Mouse (Mus musculus) liver, embryonic 16.5 days (tissue): Measurements from ENCODE around the gene Sertad2. TPM values are rescaled to one million over a fixed set of nuclear protein-coding genes. Genes with fewer than 3 reads are reported as not detected.

ENCODE experiments used
- ATAC-seq: fragments of 200-750 bp; cut with Nextera tagmentation; 2 replicates; pipeline ENCODE4 v1.8.0; 2017; ENCODE audit warnings: low read depth, mild to moderate bottlenecking, moderate number of reproducible peaks, moderate library complexity
- H3K27ac ChIP-seq: fragments of 300-500 bp; sonication (generic); 2 replicates; pipeline ENCODE4 v1.5.1; 2014; ENCODE audit warnings: mild to moderate bottlenecking, low read length
- H3K27me3 ChIP-seq: fragments of 300-500 bp; sonication (generic); 2 replicates; pipeline ENCODE4 v1.6.1; 2014; ENCODE audit warnings: low read depth, low read length, mixed read lengths; ENCODE audit not compliant: control insufficient read depth, insufficient read depth
- H3K36me3 ChIP-seq: fragments of 300-500 bp; sonication (generic); 2 replicates; pipeline ENCODE4 v1.6.1; 2014; ENCODE audit warnings: mild to moderate bottlenecking; ENCODE audit not compliant: control insufficient read depth, insufficient read depth
- H3K4me1 ChIP-seq: fragments of 300-500 bp; sonication (generic); 2 replicates; pipeline ENCODE4 v1.6.1; 2014; ENCODE audit warnings: low read depth, low read length, mixed read lengths; ENCODE audit not compliant: control insufficient read depth
- H3K4me2 ChIP-seq: fragments of 300-500 bp; sonication (generic); 2 replicates; pipeline ENCODE4 v1.6.1; 2014; ENCODE audit warnings: low read depth, low read length, mixed read lengths
- H3K4me3 ChIP-seq: fragments of 300-500 bp; sonication (generic); 2 replicates; pipeline ENCODE4 v1.5.1; 2014; ENCODE audit warnings: low read depth, mild to moderate bottlenecking, low read length
- H3K9ac ChIP-seq: fragments of 300-500 bp; sonication (generic); 2 replicates; pipeline ENCODE4 v1.6.1; 2014; ENCODE audit warnings: low read depth, low read length
- H3K9me3 ChIP-seq: fragments of 300-500 bp; sonication (generic); replicated peaks from 2 replicates; pipeline ENCODE4 v1.6.1; 2016; ENCODE audit warnings: low read length; ENCODE audit not compliant: control insufficient read depth
- WGBS: fragments of 180-500 bp; shearing (Covaris S2); extraction: QIAGEN DNeasy Blood & Tissue Kit; methylation state at CpG from one replicate; pipeline ENCODE4 v1.1.7; 2014; ENCODE audit not compliant: insufficient replicate concordance; 5-methylcytosine and 5-hydroxymethylcytosine counted together
- polyA plus RNA-seq: library from polyadenylated mRNA; unstranded; fragments of >200 nt; fragmentation: Nextera tagmentation; extraction: Ambion mirVana; gene quantifications from 2 replicates; pipeline ENCODE4 v1.2.1, GENCODE M21; 2015

Gene Sertad2
- polyA plus RNA-seq, 1 experiment from 2014 or later = 34.9 TPM

GRCm38 (mm10) chr11:20635646-20636045 is 92.6 kb downstream of the Sertad2 start:
- Histone ChIP-seq H3K4me2 (peak overlapping the region; percentile 79), H3K27me3 (no peaks in the 10 kb centered on the region), H3K4me3 (peak overlapping the region; percentile 54), H3K9me3 (no peaks in the 10 kb centered on the region), H3K4me1 (peaks cover 63% of the 10 kb centered on the region), H3K36me3 (no peaks in the 10 kb centered on the region), H3K9ac (peak overlapping the region; percentile 62), H3K27ac (peak overlapping the region; percentile 99)
- ATAC-seq = no peak
- 20% methylated on average over 6 of the region's 6 CpGs for WGBS

- H3K9me3 ChIP-seq = no peaks in the 10 kb centered on the region
- H3K4me1 ChIP-seq = peaks cover 61% of the 10 kb centered on the region
- peak overlapping the region; percentile 71 for H3K9ac ChIP-seq
- no peaks in the 10 kb centered on the region for H3K27me3 ChIP-seq
- peak overlapping the region; percentile 99 for H3K27ac ChIP-seq
- H3K36me3 ChIP-seq = no peaks in the 10 kb centered on the region
- H3K4me3 ChIP-seq = peak overlapping the region; percentile 54
- peak; percentile 71 for ATAC-seq
- WGBS = 7% methylated on average over 4 of the region's 4 CpGs
- peak overlapping the region; percentile 79 for H3K4me2 ChIP-seq
These were observed 93.1 kb downstream of the Sertad2 start for GRCm38 (mm10) chr11:20636114-20636513.

GRCm38 (mm10) chr11:20637060-20637459 is 94.0 kb downstream of the Sertad2 start:
- peaks cover 59% of the 10 kb centered on the region for H3K4me1 ChIP-seq
- no peaks in the 10 kb centered on the region for H3K36me3 ChIP-seq
- no peak overlapping the region for H3K4me3 ChIP-seq
- 0 out of 2 replicates have a peak overlapping the region, but pooled peaks have one; percentile 7 for H3K4me2 ChIP-seq
- H3K9ac ChIP-seq = peak overlapping the region; percentile 40; the same call in 1 of the 2 replicates
- no peak for ATAC-seq
- no peaks in the 10 kb centered on the region for H3K27me3 ChIP-seq
- H3K9me3 ChIP-seq = no peaks in the 10 kb centered on the region
- H3K27ac ChIP-seq = peak overlapping the region; percentile 63; the same call in 1 of the 2 replicates

GRCm38 (mm10) chr11:20638841-20639240 is 95.8 kb downstream of the Sertad2 start:
- Histone ChIP-seq H3K27ac (no peak overlapping the region), H3K4me2 (no peak overlapping the region), H3K4me1 (peaks cover 52% of the 10 kb centered on the region), H3K9me3 (no peaks in the 10 kb centered on the region), H3K36me3 (no peaks in the 10 kb centered on the region), H3K4me3 (no peak overlapping the region), H3K27me3 (no peaks in the 10 kb centered on the region), H3K9ac (no peak overlapping the region)
- ATAC-seq = no peak
- WGBS = 16% methylated on average over 3 of the region's 3 CpGs

GRCm38 (mm10) chr11:20639918-20640447 is 96.9 kb downstream of the Sertad2 start:
- H3K4me2 ChIP-seq = no peak overlapping the region
- H3K36me3 ChIP-seq = no peaks in the 10 kb centered on the region
- H3K9me3 ChIP-seq = no peaks in the 10 kb centered on the region
- H3K9ac ChIP-seq = no peak overlapping the region
- WGBS = 47% methylated on average over 11 of the region's 11 CpGs
- peaks cover 42% of the 10 kb centered on the region for H3K4me1 ChIP-seq
- H3K4me3 ChIP-seq = no peak overlapping the region
- no peak for ATAC-seq
- H3K27ac ChIP-seq = peak overlapping the region; percentile 11; the same call in 1 of the 2 replicates
- H3K27me3 ChIP-seq = no peaks in the 10 kb centered on the region

- WGBS = 90% methylated on average over 5 of the region's 5 CpGs
These were observed 99.3 kb downstream of the Sertad2 start for GRCm38 (mm10) chr11:20642321-20642720.

GRCm38 (mm10) chr11:20643161-20643560 is 100.1 kb downstream of the Sertad2 start:
- Histone ChIP-seq H3K9me3 (no peaks in the 10 kb centered on the region), H3K4me2 (no peak overlapping the region), H3K4me3 (no peak overlapping the region), H3K27me3 (no peaks in the 10 kb centered on the region), H3K4me1 (peaks cover 18% of the 10 kb centered on the region), H3K36me3 (no peaks in the 10 kb centered on the region), H3K27ac (no peak overlapping the region), H3K9ac (no peak overlapping the region)
- WGBS = 74% methylated on average over 5 of the region's 5 CpGs
- no peak for ATAC-seq

More at GRCm38 (mm10) chr11:20642321-20642720, 99.3 kb downstream of the Sertad2 start:
- Histone ChIP-seq H3K9me3 (no peaks in the 10 kb centered on the region), H3K4me2 (no peak overlapping the region), H3K27me3 (no peaks in the 10 kb centered on the region), H3K27ac (no peak overlapping the region), H3K36me3 (no peaks in the 10 kb centered on the region), H3K9ac (no peak overlapping the region), H3K4me1 (peaks cover 21% of the 10 kb centered on the region), H3K4me3 (no peak overlapping the region)
- ATAC-seq = no peak

GRCm38 (mm10) chr11:20644166-20644565 is 101.1 kb downstream of the Sertad2 start:
- Histone ChIP-seq H3K36me3 (peaks cover 8% of the 10 kb centered on the region), H3K9me3 (no peaks in the 10 kb centered on the region), H3K9ac (no peak overlapping the region), H3K27me3 (no peaks in the 10 kb centered on the region), H3K4me3 (no peak overlapping the region), H3K27ac (no peak overlapping the region), H3K4me1 (peaks cover 12% of the 10 kb centered on the region), H3K4me2 (no peak overlapping the region)
- WGBS = 50% methylated on average over 1 of the region's 1 CpGs
- ATAC-seq = no peak

GRCm38 (mm10) chr11:20644872-20645271 is 101.8 kb downstream of the Sertad2 start:
- Histone ChIP-seq H3K27me3 (no peaks in the 10 kb centered on the region), H3K9ac (no peak overlapping the region), H3K9me3 (no peaks in the 10 kb centered on the region), H3K4me3 (no peak overlapping the region), H3K4me2 (no peak overlapping the region), H3K4me1 (peaks cover 7% of the 10 kb centered on the region), H3K27ac (no peak overlapping the region), H3K36me3 (peaks cover 11% of the 10 kb centered on the region)
- ATAC-seq = no peak
- WGBS = 77% methylated on average over 6 of the region's 6 CpGs
